Mouse (Mus musculus) liver, postnatal 0 days (tissue): Measurements from ENCODE around the gene Nrp2. TPM values are rescaled to one million over a fixed set of nuclear protein-coding genes. Genes with fewer than 3 reads are reported as not detected.

Source experiments
- ATAC-seq: fragments of 200-750 bp; cut with Nextera tagmentation; 2 replicates; pipeline ENCODE4 v1.8.0; 2017; ENCODE audit warnings: mild to moderate bottlenecking, moderate library complexity
- DNase-seq: peaks from one replicate; pipeline ENCODE4 v3.0.0-alpha.2; 2016
- H3K27ac ChIP-seq: fragments of 300-500 bp; sonication (generic); 2 replicates; pipeline ENCODE4 v1.5.1; 2014; ENCODE audit warnings: antibody characterized with exemption, moderate library complexity, mild to moderate bottlenecking, low read depth
- H3K27me3 ChIP-seq: fragments of 300-500 bp; sonication (generic); 2 replicates; pipeline ENCODE4 v1.6.1; 2014; ENCODE audit warnings: low read length, control low read depth, mixed read lengths; ENCODE audit not compliant: insufficient read depth
- H3K36me3 ChIP-seq: fragments of 300-500 bp; sonication (generic); replicated peaks from 2 replicates; pipeline ENCODE4 v1.6.1; 2014; ENCODE audit warnings: mild to moderate bottlenecking, control low read depth, low read length, moderate library complexity, mixed read lengths; ENCODE audit not compliant: insufficient read depth
- H3K4me1 ChIP-seq: fragments of 300-500 bp; sonication (generic); 2 replicates; pipeline ENCODE4 v1.6.1; 2014; ENCODE audit warnings: antibody characterized with exemption, mild to moderate bottlenecking, control low read depth; ENCODE audit not compliant: insufficient read depth
- H3K4me2 ChIP-seq: fragments of 300-500 bp; sonication (generic); 2 replicates; pipeline ENCODE4 v1.6.1; 2014; ENCODE audit warnings: low read depth, mild to moderate bottlenecking, low read length, moderate library complexity, mixed read lengths
- H3K4me3 ChIP-seq: fragments of 300-500 bp; sonication (generic); 2 replicates; pipeline ENCODE4 v1.5.1; 2014; ENCODE audit warnings: low read depth, low read length
- H3K9ac ChIP-seq: fragments of 300-500 bp; sonication (generic); replicated peaks from 2 replicates; pipeline ENCODE4 v1.6.1; 2014; ENCODE audit warnings: mild to moderate bottlenecking, moderate library complexity
- H3K9me3 ChIP-seq: fragments of 300-500 bp; sonication (generic); 2 replicates; pipeline ENCODE4 v1.6.1; 2016; ENCODE audit warnings: mild to moderate bottlenecking, control low read depth, low read length, mixed read lengths
- CTCF ChIP-seq: sonication (generic); IDR thresholded peaks from 2 replicates; pipeline ENCODE4 v1.5.1; 2016; ENCODE audit warnings: antibody characterized with exemption, low read depth
- EP300 ChIP-seq: IDR thresholded peaks from 2 replicates; pipeline ENCODE4 v1.6.1; 2016; ENCODE audit warnings: antibody characterized with exemption, low read depth, mild to moderate bottlenecking
- WGBS: fragments of 180-500 bp; shearing (Covaris S2); extraction: QIAGEN DNeasy Blood & Tissue Kit; methylation state at CpG from one replicate; pipeline ENCODE4 v1.1.7; 2014; ENCODE audit not compliant: insufficient replicate concordance; 5-methylcytosine and 5-hydroxymethylcytosine counted together
- polyA plus RNA-seq: library from polyadenylated mRNA; unstranded; fragments of >200 nt; fragmentation: Nextera tagmentation; extraction: Ambion mirVana; gene quantifications from 2 replicates; pipeline ENCODE4 v1.2.1, GENCODE M21; 2015

Nrp2 gene
- polyA plus RNA-seq, result 0.86 and 0.96 TPM in 2 replicates

DNA sequence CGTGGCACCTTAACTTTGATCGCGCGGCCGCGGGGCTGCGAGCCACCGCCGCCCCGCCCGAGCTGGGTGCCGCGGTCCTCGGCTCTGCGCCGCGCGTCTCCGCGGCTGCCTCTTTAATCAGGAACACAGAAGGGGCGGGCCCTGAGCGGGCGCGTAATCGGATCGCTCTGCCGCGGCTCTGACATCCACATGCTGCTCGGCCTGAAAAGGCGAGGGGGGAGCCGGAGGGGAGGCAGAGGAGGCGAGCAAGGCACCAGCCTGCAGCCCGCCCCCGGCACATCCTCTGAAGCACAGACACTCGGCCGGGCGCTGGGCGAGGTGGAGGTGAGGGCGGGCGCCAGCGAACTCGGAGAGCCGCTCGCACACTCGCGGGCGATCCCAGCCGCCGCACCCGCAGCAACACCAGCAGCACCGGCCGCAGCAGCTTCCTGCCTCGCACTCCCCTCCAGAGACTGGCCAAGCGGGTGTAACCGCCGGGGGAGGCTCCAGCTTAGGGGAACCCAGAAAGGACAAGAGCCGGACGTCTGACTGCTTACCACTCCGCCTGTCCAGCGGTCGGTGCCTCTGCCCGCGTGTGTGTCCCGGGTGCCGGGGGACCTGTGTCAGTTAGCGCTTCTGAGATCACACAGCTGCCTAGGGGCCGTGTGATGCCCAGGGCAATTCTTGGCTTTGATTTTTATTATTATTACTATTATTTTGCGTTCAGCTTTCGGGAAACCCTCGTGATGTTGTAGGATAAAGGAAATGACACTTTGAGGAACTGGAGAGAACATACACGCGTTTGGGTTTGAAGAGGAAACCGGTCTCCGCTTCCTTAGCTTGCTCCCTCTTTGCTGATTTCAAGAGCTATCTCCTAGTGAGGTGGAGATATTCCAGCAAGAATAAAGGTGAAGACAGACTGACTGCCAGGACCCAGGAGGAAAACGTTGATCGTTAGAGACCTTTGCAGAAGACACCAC, at the start of gene Nrp2:
Gene Nrp2 (plus strand): TSS at position 128 of the 959 bp plus-strand sequence.
- Histone ChIP-seq H3K36me3 (no peaks in the 10 kb centered on the region), H3K4me1 (peaks cover 20% of the 10 kb centered on the region), H3K27me3 (peaks cover 68% of the 10 kb centered on the region), H3K4me3 (peak within 1 kb of the TSS; percentile 60), H3K9me3 (no peaks in the 10 kb centered on the region), H3K27ac (peak within 1 kb of the TSS; percentile 51; the same call in 1 of the 2 replicates), H3K4me2 (peak within 1 kb of the TSS; percentile 80), H3K9ac (peak within 1 kb of the TSS; percentile 26; the same call in 1 of the 2 replicates)
- ATAC-seq (peak; percentile 54), DNase-seq (peak; percentile 58)
- WGBS, result 2% methylated on average over 62 of the region's 76 CpGs
- TF ChIP-seq CTCF (no peak), EP300 (no peak)

DNA sequence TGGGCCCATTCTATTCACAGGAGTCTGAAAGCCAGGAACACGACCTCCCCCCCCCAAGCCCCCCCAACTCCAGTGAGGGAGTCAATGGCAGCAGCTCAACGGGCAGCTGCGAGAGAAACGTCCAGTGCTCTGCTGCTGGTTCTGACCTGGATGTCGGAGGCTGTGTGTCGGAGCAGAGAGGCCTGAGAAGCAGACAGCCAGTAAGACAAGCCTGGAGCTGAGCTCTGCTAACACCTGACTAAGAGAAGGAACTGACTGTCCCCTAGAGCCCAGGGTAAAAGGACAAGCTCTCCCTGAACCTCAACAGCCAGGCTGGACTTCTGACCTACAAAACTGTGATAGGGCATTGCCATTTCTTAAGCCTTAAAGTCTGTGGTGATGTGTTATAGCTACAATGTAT, 48.6 kb upstream of the Nrp2 start:
- Histone ChIP-seq H3K4me1 (no peaks in the 10 kb centered on the region), H3K27ac (no peak overlapping the region), H3K36me3 (no peaks in the 10 kb centered on the region), H3K4me2 (no peak overlapping the region), H3K9ac (no peak overlapping the region), H3K27me3 (no peaks in the 10 kb centered on the region), H3K4me3 (no peak overlapping the region), H3K9me3 (no peaks in the 10 kb centered on the region)
- DNase-seq (no peak), ATAC-seq (no peak)
- WGBS, result 76% methylated on average over 6 of the region's 6 CpGs
- TF ChIP-seq EP300 (no peak), CTCF (no peak)

DNA sequence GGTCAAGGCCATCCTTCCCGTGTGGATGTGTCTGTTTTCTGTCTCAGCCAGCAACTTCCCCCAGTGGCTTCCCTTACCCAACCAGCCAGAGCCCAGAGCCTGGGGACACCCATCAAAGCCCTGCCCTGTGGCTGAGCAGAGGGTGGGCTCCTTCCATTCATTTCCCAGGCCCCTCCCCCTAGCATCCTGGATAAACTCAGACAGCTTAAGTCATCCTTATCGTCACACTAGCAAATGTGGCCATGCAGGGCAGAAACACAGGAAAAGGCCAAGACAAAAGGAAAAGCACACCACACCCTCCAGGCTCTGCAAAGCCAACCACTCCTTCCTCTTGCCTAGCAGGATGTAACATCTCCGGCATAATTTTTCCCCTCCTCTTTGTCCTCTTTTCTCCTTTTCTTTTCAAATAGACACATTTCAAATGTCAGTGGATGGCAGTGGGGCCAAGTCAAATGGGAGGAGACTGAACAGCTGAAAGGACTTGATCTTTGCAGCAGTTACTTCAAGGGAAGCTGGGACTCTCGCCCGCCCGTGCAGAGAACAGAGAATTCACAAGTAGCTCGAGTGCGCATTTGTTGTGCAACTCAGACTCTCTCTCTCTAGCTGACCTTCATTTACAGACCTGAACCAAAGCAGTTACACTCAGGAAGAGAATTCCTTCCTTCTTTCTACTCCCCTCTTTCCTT, 38.0 kb upstream of the Nrp2 start:
- Histone ChIP-seq H3K4me1 (no peaks in the 10 kb centered on the region), H3K27ac (0 out of 2 replicates have a peak overlapping the region, but pooled peaks have one; percentile 35), H3K4me3 (no peak overlapping the region), H3K9ac (no peak overlapping the region), H3K9me3 (no peaks in the 10 kb centered on the region), H3K27me3 (no peaks in the 10 kb centered on the region), H3K36me3 (no peaks in the 10 kb centered on the region), H3K4me2 (no peak overlapping the region)
- TF ChIP-seq CTCF (no peak), EP300 (no peak)
- peak; percentile 41; the same call in 1 of the 2 replicates for ATAC-seq
- 37% methylated on average over 8 of the region's 8 CpGs for WGBS
- DNase-seq, result no peak

DNA sequence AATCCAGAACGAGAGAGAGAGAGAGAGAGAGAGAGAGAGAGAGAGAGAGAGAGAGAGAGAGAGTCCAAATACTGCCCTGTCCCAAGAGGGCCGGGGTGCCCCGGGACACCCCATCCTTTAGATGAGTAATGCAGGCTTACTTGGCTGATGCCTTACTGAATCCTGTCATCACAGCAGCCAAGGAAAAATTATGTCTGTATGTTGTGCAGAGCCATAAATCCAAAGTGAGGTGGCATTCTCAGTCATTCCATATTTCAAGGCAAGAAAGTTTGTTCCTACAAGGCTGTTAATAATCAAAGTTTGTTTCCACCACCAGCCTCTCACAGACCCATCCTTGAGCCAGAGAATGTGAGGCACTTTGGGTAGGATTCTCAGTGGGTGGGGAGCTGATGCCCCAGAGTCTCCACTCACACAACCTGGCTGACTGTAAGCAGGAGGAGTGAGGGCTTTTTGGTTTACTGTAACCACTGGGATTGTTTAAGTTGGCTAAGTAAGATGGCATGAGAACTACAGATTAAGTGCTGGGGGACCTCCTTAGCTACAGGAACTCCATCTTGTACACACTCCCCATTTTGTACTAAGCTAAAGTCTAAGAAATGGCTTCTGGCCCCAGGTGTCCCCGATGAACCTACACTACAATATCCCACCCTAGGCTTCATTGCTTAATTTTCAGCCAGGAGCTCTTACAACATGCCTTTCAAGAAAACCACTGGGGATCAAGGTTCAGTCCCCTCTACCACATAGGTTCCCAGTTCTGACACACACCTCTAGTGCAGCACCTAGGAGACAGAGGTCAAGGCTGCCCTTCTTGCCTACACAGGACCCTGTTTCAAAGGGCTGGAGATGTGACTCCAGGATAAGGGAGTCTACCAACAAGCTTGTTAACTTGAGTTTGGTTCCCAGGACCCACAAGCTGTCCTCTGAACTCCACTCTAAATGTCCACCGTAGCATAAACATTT, 37.0 kb upstream of the Nrp2 start:
- DNase-seq, result no peak
- no peak for ATAC-seq
- Histone ChIP-seq H3K36me3 (no peaks in the 10 kb centered on the region), H3K27me3 (no peaks in the 10 kb centered on the region), H3K4me2 (no peak overlapping the region), H3K9me3 (no peaks in the 10 kb centered on the region), H3K27ac (no peak overlapping the region), H3K4me3 (no peak overlapping the region), H3K4me1 (no peaks in the 10 kb centered on the region), H3K9ac (no peak overlapping the region)
- TF ChIP-seq EP300 (no peak), CTCF (no peak)
- 57% methylated on average over 5 of the region's 5 CpGs for WGBS

DNA sequence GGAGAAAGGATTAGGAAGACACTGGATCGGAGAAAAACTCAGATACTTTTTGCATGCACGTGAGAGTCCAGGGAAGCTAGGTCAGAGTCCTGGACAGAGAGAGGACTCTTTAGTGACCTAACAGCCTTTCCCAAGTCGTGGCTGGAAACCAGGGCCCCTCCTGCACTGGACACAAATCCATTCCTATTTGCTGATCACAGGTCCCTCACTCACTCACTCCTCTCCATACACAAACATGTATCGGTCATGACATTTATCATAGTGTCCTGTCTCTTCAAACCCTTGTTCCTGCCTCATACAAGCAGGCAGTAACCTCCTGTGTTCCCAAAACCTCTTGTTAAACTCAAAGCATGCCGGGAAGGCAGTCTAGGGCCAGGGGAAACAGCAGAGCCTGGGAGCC, 36.3 kb upstream of the Nrp2 start:
- H3K9ac ChIP-seq, result no peak overlapping the region
- H3K27me3 ChIP-seq, result no peaks in the 10 kb centered on the region
- WGBS, result 73% methylated on average over 5 of the region's 5 CpGs
- no peak for DNase-seq
- no peaks in the 10 kb centered on the region for H3K9me3 ChIP-seq
- no peak overlapping the region for H3K27ac ChIP-seq
- TF ChIP-seq EP300 (no peak), CTCF (no peak)
- no peaks in the 10 kb centered on the region for H3K36me3 ChIP-seq
- H3K4me2 ChIP-seq, result no peak overlapping the region
- H3K4me3 ChIP-seq, result no peak overlapping the region
- no peak for ATAC-seq
- no peaks in the 10 kb centered on the region for H3K4me1 ChIP-seq
